Mouse (Mus musculus): ENCODE measurements at regions not wholly inside any gene's neighbourhood (a gene's known extent, or its start where the extent isn't known, plus 50 kb on each side); places are given as distances from the start of the nearest gene placed in this dataset.

- in situ Hi-C loops (cut with MboI, MseI) = no loop called here
Observed at GRCm38 (mm10) chr17:52448701-52449100, 153.8 kb upstream of the Kcnh8 start.

- in situ Hi-C loops (cut with MboI, MseI) = loop anchor here (10.0 to 25.0 kb wide), 3 partner anchors 297 to 645 kb away; no protein-coding TSS in a partner anchor
Observed at GRCm38 (mm10) chr17:52459303-52459996, 143.1 kb upstream of the Kcnh8 start.

- in situ Hi-C loops (cut with MboI, MseI) = loop anchor here (10.0 to 25.0 kb wide), 3 partner anchors 298 to 645 kb away; no protein-coding TSS in a partner anchor
Observed at GRCm38 (mm10) chr17:52459997-52460387, 142.5 kb upstream of the Kcnh8 start.

GRCm38 (mm10) chr17:52461264-52461663 lies 141.2 kb upstream of the Kcnh8 start:
- in situ Hi-C loops (cut with MboI, MseI) = loop anchor here (25.0 kb wide), 2 partner anchors 299 to 474 kb away; no protein-coding TSS in a partner anchor

GRCm38 (mm10) chr17:52461709-52462141 lies 140.8 kb upstream of the Kcnh8 start:
- in situ Hi-C loops (cut with MboI, MseI) = loop anchor here (25.0 kb wide), 2 partner anchors 299 to 474 kb away; no protein-coding TSS in a partner anchor

- in situ Hi-C loops (cut with MboI, MseI) = loop anchor here (25.0 kb wide), 2 partner anchors 300 to 475 kb away; no protein-coding TSS in a partner anchor
Observed at GRCm38 (mm10) chr17:52462361-52462760, 140.1 kb upstream of the Kcnh8 start.

- in situ Hi-C loops (cut with MboI, MseI) = loop anchor here (25.0 kb wide), 2 partner anchors 306 to 481 kb away; no protein-coding TSS in a partner anchor
Observed at GRCm38 (mm10) chr17:52468464-52468863, 134.0 kb upstream of the Kcnh8 start.

GRCm38 (mm10) chr17:52479327-52480086 lies 123.0 kb upstream of the Kcnh8 start:
- in situ Hi-C loops (cut with MboI, MseI) = no loop called here

- in situ Hi-C loops (cut with MboI, MseI) = no loop called here
Observed at GRCm38 (mm10) chr17:52480087-52480638, 122.3 kb upstream of the Kcnh8 start.

GRCm38 (mm10) chr17:52506760-52507159 lies 95.7 kb upstream of the Kcnh8 start:
- in situ Hi-C loops (cut with MboI, MseI) = no loop called here

GRCm38 (mm10) chr17:52530260-52530659 lies 72.2 kb upstream of the Kcnh8 start:
- in situ Hi-C loops (cut with MboI, MseI) = no loop called here

Data from T-helper 2 cell (primary cell).